Mouse (Mus musculus) forebrain, embryonic 13.5 days (tissue): ENCODE results near the gene Uchl4. TPM values are rescaled to one million over a fixed set of nuclear protein-coding genes. Genes with fewer than 3 reads are reported as not detected.

ENCODE experiments used
- ATAC-seq: fragments of 200-750 bp; cut with Nextera tagmentation; 2 replicates; pipeline ENCODE4 v1.8.0; 2017
- H3K27ac ChIP-seq: fragments of 300-500 bp; sonication (generic); 2 replicates; pipeline ENCODE4 v1.5.1; 2015; ENCODE audit warnings: inconsistent platforms, mild to moderate bottlenecking, moderate library complexity
- H3K27me3 ChIP-seq: fragments of 300-500 bp; sonication (generic); 2 replicates; pipeline ENCODE4 v1.6.1; 2015; ENCODE audit warnings: mild to moderate bottlenecking, inconsistent platforms
- H3K36me3 ChIP-seq: fragments of 300-500 bp; sonication (generic); 2 replicates; pipeline ENCODE4 v1.6.1; 2015; ENCODE audit warnings: mild to moderate bottlenecking, inconsistent platforms; ENCODE audit not compliant: poor library complexity, severe bottlenecking
- H3K4me1 ChIP-seq: fragments of 300-500 bp; sonication (generic); 2 replicates; pipeline ENCODE4 v1.6.1; 2015; ENCODE audit warnings: inconsistent platforms
- H3K4me2 ChIP-seq: fragments of 300-500 bp; sonication (generic); 2 replicates; pipeline ENCODE4 v1.6.1; 2015; ENCODE audit warnings: inconsistent platforms, mild to moderate bottlenecking, moderate library complexity
- H3K4me3 ChIP-seq: fragments of 300-500 bp; sonication (generic); 2 replicates; pipeline ENCODE4 v1.5.1; 2015; ENCODE audit warnings: mild to moderate bottlenecking, inconsistent platforms
- H3K9ac ChIP-seq: fragments of 300-500 bp; sonication (generic); 2 replicates; pipeline ENCODE4 v1.6.1; 2015; ENCODE audit warnings: mild to moderate bottlenecking, inconsistent platforms
- H3K9me3 ChIP-seq: fragments of 300-500 bp; sonication (generic); replicated peaks from 2 replicates; pipeline ENCODE4 v1.6.1; 2016; ENCODE audit warnings: inconsistent platforms
- WGBS: fragments of 180-500 bp; shearing (Covaris S2); methylation state at CpG from one replicate; pipeline ENCODE4 v1.1.7; 2015; 5-methylcytosine and 5-hydroxymethylcytosine counted together
- polyA plus RNA-seq: library from polyadenylated mRNA; unstranded; fragments of >200 nt; fragmentation: Nextera tagmentation; extraction: Ambion mirVana; gene quantifications from 2 replicates; pipeline ENCODE4 v1.2.1, GENCODE M21; 2015

The Uchl4 gene
- polyA plus RNA-seq, 1 experiment from 2014 or later: 2.4 TPM

DNA sequence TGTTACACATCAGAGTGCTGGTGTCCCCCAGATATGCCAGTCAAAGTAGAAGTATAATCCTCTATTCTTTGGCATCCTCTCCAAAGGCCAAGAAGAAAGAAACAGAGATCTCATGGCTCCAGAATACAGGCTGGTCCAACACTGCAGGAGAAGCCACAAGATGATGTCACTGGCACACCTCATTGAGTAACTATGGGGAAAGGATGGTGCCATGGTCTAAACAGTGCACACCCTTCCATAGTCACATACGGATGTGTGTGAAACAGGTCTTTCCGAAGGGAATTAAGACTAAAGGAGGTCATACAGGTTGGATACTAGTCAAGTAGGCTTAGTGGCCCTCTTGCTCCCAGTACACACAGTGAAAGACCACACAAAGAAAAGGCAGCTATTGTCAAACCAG lies 18.4 kb upstream of the Uchl4 start:
- Histone ChIP-seq H3K9me3 (no peaks in the 10 kb centered on the region), H3K4me3 (no peak overlapping the region), H3K4me2 (no peak overlapping the region), H3K27ac (no peak overlapping the region), H3K36me3 (peaks cover 16% of the 10 kb centered on the region; the same call in 1 of the 2 replicates), H3K4me1 (peaks cover 6% of the 10 kb centered on the region; the same call in 1 of the 2 replicates), H3K9ac (no peak overlapping the region), H3K27me3 (no peaks in the 10 kb centered on the region)
- ATAC-seq: no peak
- WGBS: 96% methylated on average over 2 of the region's 2 CpGs

GRCm38 (mm10) chr9:64217887-64218286 lies 17.1 kb upstream of the Uchl4 start:
- no peak for ATAC-seq
- H3K27me3 ChIP-seq: no peaks in the 10 kb centered on the region
- H3K4me3 ChIP-seq: no peak overlapping the region

GRCm38 (mm10) chr9:64219305-64219704 lies 15.7 kb upstream of the Uchl4 start:
- H3K4me1 ChIP-seq: peaks cover 6% of the 10 kb centered on the region; the same call in 1 of the 2 replicates
- no peak overlapping the region for H3K9ac ChIP-seq
- H3K36me3 ChIP-seq: peaks cover under 1% of the 10 kb centered on the region; the same call in 1 of the 2 replicates
- H3K4me2 ChIP-seq: no peak overlapping the region
- no peak overlapping the region for H3K4me3 ChIP-seq
- no peaks in the 10 kb centered on the region for H3K9me3 ChIP-seq
- no peaks in the 10 kb centered on the region for H3K27me3 ChIP-seq
- WGBS: 41% methylated on average over 1 of the region's 1 CpGs
- no peak overlapping the region for H3K27ac ChIP-seq
- no peak for ATAC-seq

More at GRCm38 (mm10) chr9:64217887-64218286, 17.1 kb upstream of the Uchl4 start:
- Histone ChIP-seq H3K4me1 (peaks cover 6% of the 10 kb centered on the region; the same call in 1 of the 2 replicates), H3K36me3 (peaks cover 4% of the 10 kb centered on the region; the same call in 1 of the 2 replicates), H3K9me3 (no peaks in the 10 kb centered on the region), H3K27ac (no peak overlapping the region), H3K4me2 (no peak overlapping the region), H3K9ac (no peak overlapping the region)

DNA sequence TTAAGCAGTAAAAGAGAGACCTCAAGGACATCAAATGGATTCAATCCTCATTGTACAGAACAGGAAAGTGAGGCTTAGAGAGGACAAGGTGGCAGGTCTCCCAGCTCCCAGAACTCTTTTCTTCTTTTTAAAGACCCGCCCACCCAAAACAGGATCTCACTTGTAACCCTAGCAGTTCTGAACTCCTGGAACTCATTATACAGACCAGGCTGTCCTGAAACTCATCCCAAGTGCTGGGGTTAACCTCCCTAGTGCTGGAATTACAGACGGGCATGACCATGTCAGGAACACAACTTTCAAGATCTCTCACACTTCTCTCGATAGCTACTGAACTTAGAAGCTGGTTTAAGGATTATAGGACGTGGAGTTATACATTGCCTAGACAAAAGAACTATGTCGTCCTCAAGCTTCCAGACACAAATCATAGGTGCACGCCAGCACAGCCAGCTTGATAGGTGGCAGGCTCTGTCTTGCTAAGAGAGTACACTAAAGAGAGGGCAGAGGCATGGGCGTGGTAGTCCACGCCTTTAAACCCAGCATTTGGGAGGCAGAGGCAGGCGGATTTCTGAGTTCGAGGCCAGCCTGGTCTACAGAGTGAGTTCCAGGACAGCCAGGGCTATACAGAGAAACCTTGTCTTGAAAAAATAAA lies 15.1 kb upstream of the Uchl4 start:
- H3K4me1 ChIP-seq: peaks cover 6% of the 10 kb centered on the region; the same call in 1 of the 2 replicates
- no peak overlapping the region for H3K27ac ChIP-seq
- no peak overlapping the region for H3K4me3 ChIP-seq
- no peak overlapping the region for H3K4me2 ChIP-seq
- H3K36me3 ChIP-seq: no peaks in the 10 kb centered on the region
- H3K27me3 ChIP-seq: no peaks in the 10 kb centered on the region
- ATAC-seq: no peak
- H3K9me3 ChIP-seq: no peaks in the 10 kb centered on the region
- no peak overlapping the region for H3K9ac ChIP-seq
- WGBS: 85% methylated on average over 10 of the region's 10 CpGs

- WGBS: 65% methylated on average over 1 of the region's 1 CpGs
- H3K4me1 ChIP-seq: peaks cover 6% of the 10 kb centered on the region; the same call in 1 of the 2 replicates
- H3K4me3 ChIP-seq: no peak overlapping the region
- no peak overlapping the region for H3K4me2 ChIP-seq
- no peak overlapping the region for H3K9ac ChIP-seq
- no peak for ATAC-seq
- no peaks in the 10 kb centered on the region for H3K27me3 ChIP-seq
- no peaks in the 10 kb centered on the region for H3K36me3 ChIP-seq
- H3K9me3 ChIP-seq: no peaks in the 10 kb centered on the region
- H3K27ac ChIP-seq: no peak overlapping the region
These were observed 14.4 kb upstream of the Uchl4 start for GRCm38 (mm10) chr9:64220603-64221002.

DNA sequence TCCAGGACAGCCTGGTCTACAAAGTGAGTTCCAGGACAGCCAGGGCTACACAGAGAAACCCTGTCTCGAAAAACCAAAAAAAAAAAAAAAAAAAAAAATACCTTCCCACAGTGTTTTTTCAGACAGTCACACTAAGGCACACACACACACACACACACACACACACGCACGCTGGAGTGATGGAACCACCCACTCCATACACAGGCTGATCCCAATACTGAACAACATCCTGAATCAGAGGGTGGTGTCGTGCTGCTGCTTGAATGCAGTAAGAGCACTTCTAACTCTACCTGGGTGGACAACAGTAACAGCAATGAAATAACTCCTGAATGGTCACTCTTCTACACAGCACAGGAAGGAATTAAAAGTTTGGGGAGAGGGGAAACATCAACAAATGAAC lies 13.5 kb upstream of the Uchl4 start:
- Histone ChIP-seq H3K9me3 (no peaks in the 10 kb centered on the region), H3K27ac (no peak overlapping the region), H3K36me3 (no peaks in the 10 kb centered on the region), H3K4me1 (peaks cover 6% of the 10 kb centered on the region; the same call in 1 of the 2 replicates), H3K4me3 (no peak overlapping the region), H3K27me3 (no peaks in the 10 kb centered on the region), H3K4me2 (no peak overlapping the region), H3K9ac (no peak overlapping the region)
- 90% methylated on average over 3 of the region's 4 CpGs for WGBS
- no peak for ATAC-seq

GRCm38 (mm10) chr9:64222098-64222497 lies 12.9 kb upstream of the Uchl4 start:
- Histone ChIP-seq H3K27me3 (no peaks in the 10 kb centered on the region), H3K4me2 (no peak overlapping the region), H3K27ac (no peak overlapping the region), H3K9ac (no peak overlapping the region), H3K4me3 (no peak overlapping the region), H3K4me1 (peaks cover 6% of the 10 kb centered on the region; the same call in 1 of the 2 replicates), H3K9me3 (no peaks in the 10 kb centered on the region), H3K36me3 (no peaks in the 10 kb centered on the region)
- 65% methylated on average over 2 of the region's 2 CpGs for WGBS
- ATAC-seq: no peak

DNA sequence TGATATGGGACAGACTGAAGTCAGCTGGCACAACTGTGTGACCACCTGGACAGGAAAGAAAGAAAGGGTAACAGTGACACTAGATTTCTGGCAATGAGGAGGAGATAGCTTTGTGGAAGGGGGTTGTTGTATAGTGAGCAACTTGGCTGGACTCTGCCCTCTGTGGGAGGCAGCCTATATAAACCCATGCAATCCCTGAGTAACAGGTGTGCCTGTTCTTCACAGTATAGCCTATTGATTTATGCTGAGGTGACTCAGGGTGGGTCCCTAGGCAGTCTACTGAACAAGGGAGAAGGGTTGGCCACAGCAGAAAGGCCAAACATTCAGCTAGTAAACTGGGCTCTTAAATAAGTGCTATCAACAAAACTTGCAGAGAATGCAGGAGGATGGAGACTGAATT lies 9.2 kb upstream of the Uchl4 start:
- Histone ChIP-seq H3K27me3 (no peaks in the 10 kb centered on the region), H3K27ac (no peak overlapping the region), H3K36me3 (no peaks in the 10 kb centered on the region), H3K4me2 (no peak overlapping the region), H3K4me3 (no peak overlapping the region), H3K4me1 (peaks cover 9% of the 10 kb centered on the region; the same call in 1 of the 2 replicates), H3K9ac (no peak overlapping the region), H3K9me3 (no peaks in the 10 kb centered on the region)
- no peak for ATAC-seq

- Histone ChIP-seq H3K27ac (no peak overlapping the region), H3K9ac (no peak overlapping the region), H3K9me3 (no peaks in the 10 kb centered on the region), H3K4me2 (no peak overlapping the region), H3K27me3 (no peaks in the 10 kb centered on the region), H3K36me3 (no peaks in the 10 kb centered on the region), H3K4me1 (peaks cover 26% of the 10 kb centered on the region), H3K4me3 (no peak overlapping the region)
- no peak for ATAC-seq
- 91% methylated on average over 12 of the region's 12 CpGs for WGBS
These were observed 7.3 kb upstream of the Uchl4 start for GRCm38 (mm10) chr9:64227736-64228135.

DNA sequence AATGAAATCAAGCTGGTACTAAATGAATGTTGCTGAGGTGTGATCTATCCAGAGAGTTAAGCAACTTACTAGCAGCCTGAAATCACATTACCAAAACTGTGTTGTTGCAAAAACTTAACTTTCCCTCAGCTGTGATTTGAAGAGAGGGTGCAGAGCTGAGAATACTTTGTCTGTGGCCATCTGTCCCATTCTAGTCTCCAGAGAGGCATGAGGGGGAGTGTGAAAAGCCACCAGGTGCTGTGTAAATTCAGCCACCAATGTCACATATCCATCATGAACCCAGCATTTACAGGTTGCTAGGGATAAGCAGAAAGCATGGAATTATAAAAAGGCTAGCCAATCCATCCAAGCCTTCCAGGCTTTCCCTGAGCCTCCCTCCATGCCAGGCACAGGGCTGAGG lies 6.0 kb upstream of the Uchl4 start:
- no peak overlapping the region for H3K9ac ChIP-seq
- ATAC-seq: no peak
- H3K27ac ChIP-seq: peak overlapping the region; percentile 8; the same call in 1 of the 2 replicates
- no peaks in the 10 kb centered on the region for H3K36me3 ChIP-seq
- no peak overlapping the region for H3K4me2 ChIP-seq
- H3K4me1 ChIP-seq: peaks cover 26% of the 10 kb centered on the region
- H3K4me3 ChIP-seq: no peak overlapping the region
- H3K27me3 ChIP-seq: no peaks in the 10 kb centered on the region
- no peaks in the 10 kb centered on the region for H3K9me3 ChIP-seq

GRCm38 (mm10) chr9:64231171-64231570 lies 3.8 kb upstream of the Uchl4 start:
- WGBS: 81% methylated on average over 5 of the region's 5 CpGs
- Histone ChIP-seq H3K4me2 (no peak overlapping the region), H3K27ac (no peak overlapping the region), H3K4me1 (peaks cover 26% of the 10 kb centered on the region), H3K27me3 (no peaks in the 10 kb centered on the region), H3K9me3 (no peaks in the 10 kb centered on the region), H3K4me3 (no peak overlapping the region), H3K9ac (no peak overlapping the region), H3K36me3 (0 out of 2 replicates have a peak, but pooled peaks cover 2% of the 10 kb centered on the region)
- ATAC-seq: no peak

GRCm38 (mm10) chr9:64231674-64232073 lies 3.3 kb upstream of the Uchl4 start:
- Histone ChIP-seq H3K36me3 (0 out of 2 replicates have a peak, but pooled peaks cover 5% of the 10 kb centered on the region), H3K4me3 (no peak overlapping the region), H3K4me2 (no peak overlapping the region), H3K4me1 (peaks cover 26% of the 10 kb centered on the region), H3K27ac (no peak overlapping the region), H3K27me3 (no peaks in the 10 kb centered on the region), H3K9me3 (no peaks in the 10 kb centered on the region), H3K9ac (no peak overlapping the region)
- no peak for ATAC-seq
- 75% methylated on average over 3 of the region's 3 CpGs for WGBS
